In genomic region chr5:112468986-112469581, GRCm38 (mm10) we compare ENCODE assay signal across 24 mouse cellular contexts. TPM values are rescaled to one million over a fixed set of nuclear protein-coding genes. Genes with fewer than 3 reads are reported as not detected.
DNase-seq lines count a peak whose midpoint lies in the region; ATAC-seq and TF ChIP-seq lines count a peak whose summit lies in the region.
"Had no signal": no experiment of that assay in that cellular context is flagged by ENCODE, and none has a peak within 500 bp of the region (broad histone marks: within the 10 kb centered on the region; RNA-seq: fewer than 3 reads in every experiment).

No protein-coding gene starts in this region.

- 66% methylated on average over 4 of the region's 4 CpGs for WGBS in intestine, postnatal 0 days
- WGBS in intestine, embryonic 16.5 days = 80% methylated on average over 4 of the region's 4 CpGs
- WGBS in liver, embryonic 16.5 days (ENCODE audit: insufficient replicate concordance) = 58% methylated on average over 4 of the region's 4 CpGs

- TF ChIP-seq CTCF in intestine, postnatal 0 days (IDR thresholded peaks at IDR 0.05; ENCODE audit: low read depth) = no peak

- H3K4me3 ChIP-seq in intestine, postnatal 0 days (ENCODE audit: low read depth, low read length) = no peak overlapping the region
- H3K4me3 ChIP-seq in intestine, embryonic 16.5 days (ENCODE audit: low read length) = no peak overlapping the region
- no peak overlapping the region for H3K4me3 ChIP-seq in liver, embryonic 16.5 days (ENCODE audit: low read depth, low read length)
- H3K4me3 ChIP-seq: embryonic facial prominence, embryonic 13.5 days; forebrain, embryonic 12.5 days; heart, embryonic 15.5 days; hindbrain, embryonic 13.5 days had no signal

- intact Hi-C loops in left cerebral cortex, postnatal 4 days (cut with DNase I) = no loop called here

- no peak overlapping the region for H3K9ac ChIP-seq in intestine, postnatal 0 days (ENCODE audit: low read depth, low read length)
- H3K9ac ChIP-seq in intestine, embryonic 16.5 days (ENCODE audit: low read depth, low read length) = no peak overlapping the region
- no peak overlapping the region for H3K9ac ChIP-seq in liver, embryonic 16.5 days (ENCODE audit: low read depth, low read length)
- H3K9ac ChIP-seq: embryonic facial prominence, embryonic 13.5 days; forebrain, embryonic 12.5 days; heart, embryonic 15.5 days; hindbrain, embryonic 13.5 days had no signal

- DNase-seq in 416B (ENCODE audit: low read depth) (peak; percentile 12), R1 (ENCODE audit: low read depth, low spot score) (peak; percentile 81)
- DNase-seq in left cerebral cortex, postnatal 4 days = no peak
- no peak for DNase-seq in kidney, adult 9 months
- DNase-seq: adrenal gland, adult 2 months; adrenal gland, postnatal 25 days; cerebellum, adult 18-20 months; cerebellum, adult 9-11 months; cerebellum, postnatal 36 days; gastrocnemius, postnatal 14 days; heart, postnatal 14 days had no signal

- no peaks in the 10 kb centered on the region for H3K36me3 ChIP-seq in intestine, postnatal 0 days (ENCODE audit: control insufficient read depth, insufficient read depth)
- H3K36me3 ChIP-seq in intestine, embryonic 16.5 days (ENCODE audit: control insufficient read depth, insufficient read depth, low read length) = no peaks in the 10 kb centered on the region
- no peaks in the 10 kb centered on the region for H3K36me3 ChIP-seq in liver, embryonic 16.5 days (ENCODE audit: control insufficient read depth, insufficient read depth)
- H3K36me3 ChIP-seq: embryonic facial prominence, embryonic 13.5 days; G1E; heart, embryonic 15.5 days had no signal

- H3K27ac ChIP-seq in intestine, postnatal 0 days (ENCODE audit: low read depth, low read length) = no peak overlapping the region
- H3K27ac ChIP-seq in intestine, embryonic 16.5 days (ENCODE audit: low read length) = no peak overlapping the region
- no peak overlapping the region for H3K27ac ChIP-seq in liver, embryonic 16.5 days (ENCODE audit: low read length)
- H3K27ac ChIP-seq: embryonic facial prominence, embryonic 13.5 days; forebrain, embryonic 12.5 days; heart, embryonic 15.5 days; hindbrain, embryonic 13.5 days; hindbrain, postnatal 0 days had no signal

- H3K27me3 ChIP-seq in intestine, postnatal 0 days (replicated peaks; ENCODE audit: control insufficient read depth, insufficient read depth, low read length) = no peaks in the 10 kb centered on the region
- H3K27me3 ChIP-seq in intestine, embryonic 16.5 days (replicated peaks; ENCODE audit: control insufficient read depth, insufficient read depth, low read length) = no peaks in the 10 kb centered on the region
- no peaks in the 10 kb centered on the region for H3K27me3 ChIP-seq in liver, embryonic 16.5 days (ENCODE audit: control insufficient read depth, insufficient read depth, low read depth, low read length)

- H3K9me3 ChIP-seq in intestine, postnatal 0 days (ENCODE audit: control insufficient read depth) = 0 out of 2 replicates have a peak, but pooled peaks cover 2% of the 10 kb centered on the region
- no peaks in the 10 kb centered on the region for H3K9me3 ChIP-seq in intestine, embryonic 16.5 days (ENCODE audit: control insufficient read depth, low read length)
- no peaks in the 10 kb centered on the region for H3K9me3 ChIP-seq in liver, embryonic 16.5 days (replicated peaks; ENCODE audit: control insufficient read depth, low read length)
- H3K9me3 ChIP-seq: embryonic facial prominence, embryonic 13.5 days; heart, embryonic 15.5 days; hindbrain, embryonic 13.5 days had no signal

- no peaks in the 10 kb centered on the region for H3K4me1 ChIP-seq in intestine, postnatal 0 days (replicated peaks; ENCODE audit: control insufficient read depth, insufficient read depth, low read length)
- no peaks in the 10 kb centered on the region for H3K4me1 ChIP-seq in intestine, embryonic 16.5 days (ENCODE audit: control insufficient read depth, insufficient read depth, low read length)
- H3K4me1 ChIP-seq in liver, embryonic 16.5 days (ENCODE audit: control insufficient read depth, low read depth, low read length) = no peaks in the 10 kb centered on the region
- H3K4me1 ChIP-seq: heart, embryonic 15.5 days had no signal

- ATAC-seq in intestine, postnatal 0 days = 0 out of 2 replicates have a peak, but pooled peaks have one; percentile 36
- ATAC-seq in intestine, embryonic 16.5 days = no peak
- ATAC-seq in liver, embryonic 16.5 days (ENCODE audit: low read depth) = peak; percentile 21; the same call in 1 of the 2 replicates
- ATAC-seq: forebrain, embryonic 16.5 days; hindbrain, postnatal 0 days had no signal

- H3K4me2 ChIP-seq in intestine, postnatal 0 days (replicated peaks; ENCODE audit: low read depth) = no peak overlapping the region
- H3K4me2 ChIP-seq in intestine, embryonic 16.5 days (ENCODE audit: low read depth, low read length) = no peak overlapping the region
- H3K4me2 ChIP-seq in liver, embryonic 16.5 days (ENCODE audit: low read depth, low read length) = no peak overlapping the region
- H3K4me2 ChIP-seq: embryonic facial prominence, embryonic 13.5 days; forebrain, embryonic 12.5 days; heart, embryonic 15.5 days; hindbrain, embryonic 13.5 days had no signal

RNA-seq across cellular contexts. Expression of gene Gm6588, which starts 19.9 kb away (rescaled TPM):
- not detected in 2 replicates for polyA plus RNA-seq in intestine, postnatal 0 days (2015; fragmentation: Nextera tagmentation; extraction: Ambion mirVana)
- polyA plus RNA-seq in intestine, embryonic 16.5 days (2015; fragmentation: Nextera tagmentation; extraction: Ambion mirVana) = not detected in 2 replicates
- polyA plus RNA-seq in liver, embryonic 16.5 days (2015; fragmentation: Nextera tagmentation; extraction: Ambion mirVana) = not detected in 2 replicates
- not detected for total RNA-seq in left cerebral cortex, postnatal 4 days (2021)
- total RNA-seq: adrenal gland, adult 2 months; adrenal gland, postnatal 25 days; gastrocnemius, adult 18-20 months; gastrocnemius, postnatal 14 days; heart, postnatal 14 days; hematopoietic stem cell, adult 5-6 weeks; hindbrain, postnatal 0 days had no signal
- polyA plus RNA-seq: adrenal gland, adult 2 months; frontal cortex, adult 2 months; G1E; heart, embryonic 15.5 days had no signal

Comparison
In these comparisons a context has a peak if more than half of its experiments do, and no peak if none do; other contexts are left out.
1. DNase-seq: peak in 416B (single experiment) and R1 (single experiment); none in left cerebral cortex, postnatal 4 days (single experiment) and kidney, adult 9 months (single experiment).